Mouse (Mus musculus): ENCODE results near the gene Gm20671.

DNA sequence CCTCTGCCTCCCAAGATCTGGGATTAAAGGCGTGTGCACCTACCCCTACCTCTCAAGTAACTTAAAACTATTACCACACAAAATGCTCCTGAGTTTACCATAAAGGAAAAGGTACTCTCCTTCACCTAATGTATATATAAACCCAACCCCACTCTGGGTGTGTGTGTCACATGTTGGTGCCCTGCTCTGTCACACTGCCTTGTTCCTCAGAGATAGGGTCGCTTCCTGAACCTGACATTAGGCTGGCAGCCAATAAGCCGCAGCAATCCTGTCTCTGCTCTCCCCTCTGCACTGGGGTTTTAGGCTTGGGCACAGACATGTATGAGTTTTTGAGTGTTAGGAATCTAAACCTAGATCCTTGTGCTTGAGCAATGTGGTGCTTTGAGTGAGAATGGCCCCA is 48.7 kb downstream of the Gm20671 start:
- TF ChIP-seq POLR2A (IDR thresholded peaks at IDR 0.05; ENCODE audit: low read depth, low read length) (no peak), CTCF (IDR thresholded peaks at IDR 0.05; ENCODE audit: extremely low read depth, insufficient read depth, insufficient read length, insufficient replicate concordance) (no peak)

Measured in spleen, adult 2 months (tissue).